In the genomic region with DNA sequence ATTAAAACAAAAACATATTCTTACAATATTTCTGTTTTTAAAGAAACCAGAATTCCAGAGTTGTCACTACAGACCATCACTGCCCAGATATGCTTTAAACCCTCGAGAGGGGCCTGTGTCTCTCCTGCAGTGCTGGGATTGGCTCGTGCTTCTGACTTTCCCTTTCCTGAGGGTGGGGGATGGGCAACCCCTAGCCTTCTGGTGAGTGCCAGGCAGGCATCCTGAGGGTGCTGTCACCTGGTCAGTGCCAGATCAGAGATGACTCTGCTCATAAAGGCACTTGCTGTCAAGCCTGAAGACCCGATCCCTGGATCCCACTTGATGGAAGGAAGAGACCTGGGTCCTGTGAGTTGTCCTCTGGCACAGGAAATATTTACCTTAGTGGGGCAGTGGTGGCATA, we compare ENCODE assay signal across 14 mouse cellular contexts. TPM values are rescaled to one million over a fixed set of nuclear protein-coding genes. Genes with fewer than 3 reads are reported as not detected.
DNase-seq lines count a peak whose midpoint lies in the region; ATAC-seq and TF ChIP-seq lines count a peak whose summit lies in the region.
"Had no signal": no experiment of that assay in that cellular context is flagged by ENCODE, and none has a peak within 500 bp of the region (broad histone marks: within the 10 kb centered on the region; RNA-seq: fewer than 3 reads in every experiment).

No protein-coding gene starts in this region.

- 0 out of 2 replicates have a peak overlapping the region, but pooled peaks have one; percentile 7 for H3K9ac ChIP-seq in intestine, embryonic 16.5 days (ENCODE audit: low read depth, low read length)
- no peak overlapping the region for H3K9ac ChIP-seq in intestine, postnatal 0 days (ENCODE audit: low read depth, low read length)
- no peak overlapping the region for H3K9ac ChIP-seq in midbrain, embryonic 13.5 days (replicated peaks)
- H3K9ac ChIP-seq in midbrain, embryonic 11.5 days (ENCODE audit: low read length), result no peak overlapping the region
- H3K9ac ChIP-seq in neural tube, embryonic 13.5 days, result 0 out of 2 replicates have a peak overlapping the region, but pooled peaks have one; percentile 14
- H3K9ac ChIP-seq: forebrain, embryonic 15.5 days; liver, postnatal 0 days had no signal

- 40% methylated on average over 3 of the region's 3 CpGs for WGBS in intestine, embryonic 16.5 days
- 34% methylated on average over 3 of the region's 3 CpGs for WGBS in intestine, postnatal 0 days
- WGBS in midbrain, embryonic 13.5 days, result 35% methylated on average over 3 of the region's 3 CpGs
- WGBS in midbrain, embryonic 11.5 days, result 47% methylated on average over 3 of the region's 3 CpGs
- WGBS in neural tube, embryonic 13.5 days, result 39% methylated on average over 3 of the region's 3 CpGs

- no peak overlapping the region for H3K4me2 ChIP-seq in intestine, embryonic 16.5 days (ENCODE audit: low read depth, low read length)
- no peak overlapping the region for H3K4me2 ChIP-seq in intestine, postnatal 0 days (replicated peaks; ENCODE audit: low read depth)
- H3K4me2 ChIP-seq in midbrain, embryonic 13.5 days (replicated peaks), result no peak overlapping the region
- no peak overlapping the region for H3K4me2 ChIP-seq in midbrain, embryonic 11.5 days
- no peak overlapping the region for H3K4me2 ChIP-seq in neural tube, embryonic 13.5 days
- H3K4me2 ChIP-seq: forebrain, embryonic 15.5 days had no signal

- no peak overlapping the region for H3K27ac ChIP-seq in intestine, embryonic 16.5 days (ENCODE audit: low read length)
- no peak overlapping the region for H3K27ac ChIP-seq in intestine, postnatal 0 days (ENCODE audit: low read depth, low read length)
- H3K27ac ChIP-seq in midbrain, embryonic 13.5 days, result peak overlapping the region; percentile 47; the same call in 1 of the 2 replicates
- no peak overlapping the region for H3K27ac ChIP-seq in midbrain, embryonic 11.5 days (ENCODE audit: low read depth, low read length)
- 0 out of 2 replicates have a peak overlapping the region, but pooled peaks have one; percentile 43 for H3K27ac ChIP-seq in neural tube, embryonic 13.5 days (replicated peaks)
- H3K27ac ChIP-seq: forebrain, embryonic 15.5 days had no signal

- no peaks in the 10 kb centered on the region for H3K36me3 ChIP-seq in intestine, embryonic 16.5 days (ENCODE audit: control insufficient read depth, insufficient read depth, low read length)
- no peaks in the 10 kb centered on the region for H3K36me3 ChIP-seq in intestine, postnatal 0 days (ENCODE audit: control insufficient read depth, insufficient read depth)
- H3K36me3 ChIP-seq in midbrain, embryonic 13.5 days, result no peaks in the 10 kb centered on the region
- no peaks in the 10 kb centered on the region for H3K36me3 ChIP-seq in midbrain, embryonic 11.5 days (ENCODE audit: control insufficient read depth, insufficient read depth, low read length)
- no peaks in the 10 kb centered on the region for H3K36me3 ChIP-seq in neural tube, embryonic 13.5 days
- H3K36me3 ChIP-seq: forebrain, embryonic 15.5 days had no signal

- H3K4me3 ChIP-seq in intestine, embryonic 16.5 days (ENCODE audit: low read length), result no peak overlapping the region
- no peak overlapping the region for H3K4me3 ChIP-seq in intestine, postnatal 0 days (ENCODE audit: low read depth, low read length)
- no peak overlapping the region for H3K4me3 ChIP-seq in midbrain, embryonic 13.5 days (replicated peaks)
- H3K4me3 ChIP-seq in midbrain, embryonic 11.5 days (ENCODE audit: low read depth, low read length), result no peak overlapping the region
- no peak overlapping the region for H3K4me3 ChIP-seq in neural tube, embryonic 13.5 days
- H3K4me3 ChIP-seq: forebrain, embryonic 15.5 days had no signal

- no peak for ATAC-seq in cerebellum, adult (ENCODE audit: insufficient number of reproducible peaks, low FRiP score, low TSS enrichment)
- no peak for ATAC-seq in intestine, embryonic 16.5 days
- no peak for ATAC-seq in intestine, postnatal 0 days
- ATAC-seq in midbrain, embryonic 13.5 days, result no peak
- no peak for ATAC-seq in midbrain, embryonic 11.5 days (ENCODE audit: low FRiP score)
- no peak for ATAC-seq in neural tube, embryonic 13.5 days (ENCODE audit: low read depth)
- ATAC-seq: forebrain, embryonic 15.5 days; liver, postnatal 0 days had no signal

- no peaks in the 10 kb centered on the region for H3K9me3 ChIP-seq in intestine, embryonic 16.5 days (ENCODE audit: control insufficient read depth, low read length)
- H3K9me3 ChIP-seq in intestine, postnatal 0 days (ENCODE audit: control insufficient read depth), result no peaks in the 10 kb centered on the region
- H3K9me3 ChIP-seq in midbrain, embryonic 13.5 days, result no peaks in the 10 kb centered on the region
- no peaks in the 10 kb centered on the region for H3K9me3 ChIP-seq in midbrain, embryonic 11.5 days (ENCODE audit: control insufficient read depth, low read length)
- no peaks in the 10 kb centered on the region for H3K9me3 ChIP-seq in neural tube, embryonic 13.5 days
- H3K9me3 ChIP-seq: forebrain, embryonic 15.5 days had no signal

- H3K4me1 ChIP-seq in intestine, embryonic 16.5 days (ENCODE audit: control insufficient read depth, insufficient read depth, low read length), result peaks cover 50% of the 10 kb centered on the region
- H3K4me1 ChIP-seq in intestine, postnatal 0 days (replicated peaks; ENCODE audit: control insufficient read depth, insufficient read depth, low read length), result peaks cover 17% of the 10 kb centered on the region
- H3K4me1 ChIP-seq in midbrain, embryonic 13.5 days (replicated peaks), result peaks cover 92% of the 10 kb centered on the region
- peaks cover 42% of the 10 kb centered on the region for H3K4me1 ChIP-seq in midbrain, embryonic 11.5 days (ENCODE audit: control insufficient read depth, insufficient read depth, low read length)
- peaks cover 93% of the 10 kb centered on the region for H3K4me1 ChIP-seq in neural tube, embryonic 13.5 days (replicated peaks)

- no peaks in the 10 kb centered on the region for H3K27me3 ChIP-seq in intestine, embryonic 16.5 days (replicated peaks; ENCODE audit: control insufficient read depth, insufficient read depth, low read length)
- H3K27me3 ChIP-seq in intestine, postnatal 0 days (replicated peaks; ENCODE audit: control insufficient read depth, insufficient read depth, low read length), result no peaks in the 10 kb centered on the region
- H3K27me3 ChIP-seq in midbrain, embryonic 13.5 days, result no peaks in the 10 kb centered on the region
- no peaks in the 10 kb centered on the region for H3K27me3 ChIP-seq in midbrain, embryonic 11.5 days (ENCODE audit: control insufficient read depth, insufficient read depth, low read length)
- no peaks in the 10 kb centered on the region for H3K27me3 ChIP-seq in neural tube, embryonic 13.5 days
- H3K27me3 ChIP-seq: forebrain, embryonic 15.5 days had no signal

- no peak for TF ChIP-seq CTCF in intestine, postnatal 0 days (IDR thresholded peaks at IDR 0.05; ENCODE audit: low read depth)

- DNase-seq in cerebellum, adult 9-11 months, result peak; percentile 73
- DNase-seq in midbrain, embryonic 11.5 days (ENCODE audit: low spot score, missing footprints), result no peak
- no peak for DNase-seq in retina, embryonic 14.5 days (ENCODE audit: low spot score)
- DNase-seq: gastrocnemius, postnatal 10 days; layer of hippocampus, adult 9-11 months; left cerebral cortex, postnatal 4 days; liver, postnatal 0 days; right cerebral cortex, postnatal 25 days had no signal

RNA-seq across cellular contexts. Expression of a gene that starts 26.0 kb away (rescaled TPM):
- 14.4 and 16.2 TPM in 2 replicates for polyA plus RNA-seq in intestine, embryonic 16.5 days (2015; fragmentation: Nextera tagmentation; extraction: Ambion mirVana)
- polyA plus RNA-seq in intestine, postnatal 0 days (2015; fragmentation: Nextera tagmentation; extraction: Ambion mirVana), result 17.7 and 18.9 TPM in 2 replicates
- polyA plus RNA-seq in midbrain, embryonic 13.5 days (2015; fragmentation: Nextera tagmentation; extraction: Ambion mirVana), result 68.4 and 77.5 TPM in 2 replicates
- polyA plus RNA-seq in midbrain, embryonic 11.5 days (2014; fragmentation: Nextera tagmentation; extraction: Ambion mirVana), result 52.6 and 64.1 TPM in 2 replicates
- polyA plus RNA-seq in neural tube, embryonic 13.5 days (2015; fragmentation: Nextera tagmentation; extraction: Ambion mirVana), result 61.6 and 69.8 TPM in 2 replicates

RNA-seq across cellular contexts. Expression of a gene that starts 59.5 kb away (rescaled TPM):
- polyA plus RNA-seq in intestine, embryonic 16.5 days (2015; fragmentation: Nextera tagmentation; extraction: Ambion mirVana), result 26.7 and 26.9 TPM in 2 replicates
- 9.2 and 10.7 TPM in 2 replicates for polyA plus RNA-seq in intestine, postnatal 0 days (2015; fragmentation: Nextera tagmentation; extraction: Ambion mirVana)
- polyA plus RNA-seq in midbrain, embryonic 13.5 days (2015; fragmentation: Nextera tagmentation; extraction: Ambion mirVana), result 28.2 and 28.6 TPM in 2 replicates
- 16.4 and 22.0 TPM in 2 replicates for polyA plus RNA-seq in midbrain, embryonic 11.5 days (2014; fragmentation: Nextera tagmentation; extraction: Ambion mirVana)
- 25.8 and 25.9 TPM in 2 replicates for polyA plus RNA-seq in neural tube, embryonic 13.5 days (2015; fragmentation: Nextera tagmentation; extraction: Ambion mirVana)

Comparison
In these comparisons a context has a peak if more than half of its experiments do, and no peak if none do; other contexts are left out.
1. H3K27ac ChIP-seq: peak in midbrain, embryonic 13.5 days (single experiment) and neural tube, embryonic 13.5 days (single experiment); none in intestine, embryonic 16.5 days (single experiment), intestine, postnatal 0 days (single experiment) and midbrain, embryonic 11.5 days (single experiment).
2. H3K9ac ChIP-seq: peak in intestine, embryonic 16.5 days (single experiment) and neural tube, embryonic 13.5 days (single experiment); none in intestine, postnatal 0 days (single experiment), midbrain, embryonic 13.5 days (single experiment) and midbrain, embryonic 11.5 days (single experiment).